Mouse (Mus musculus) spleen, adult 2 months (tissue): Measurements from ENCODE around the gene Nos1ap.

Experiments used
- CTCF ChIP-seq: fragments of 200-500 bp; IDR thresholded peaks from 2 replicates; pipeline ENCODE4 v1.5.1; 2011; ENCODE audit warnings: mild to moderate bottlenecking, inconsistent platforms; ENCODE audit not compliant: insufficient read depth, insufficient read length, insufficient replicate concordance; ENCODE audit errors: extremely low read depth
- POLR2A ChIP-seq: fragments of 200-500 bp; IDR thresholded peaks from 2 replicates; pipeline ENCODE4 v1.6.1; 2011; ENCODE audit warnings: low read depth, low read length, inconsistent platforms

DNA sequence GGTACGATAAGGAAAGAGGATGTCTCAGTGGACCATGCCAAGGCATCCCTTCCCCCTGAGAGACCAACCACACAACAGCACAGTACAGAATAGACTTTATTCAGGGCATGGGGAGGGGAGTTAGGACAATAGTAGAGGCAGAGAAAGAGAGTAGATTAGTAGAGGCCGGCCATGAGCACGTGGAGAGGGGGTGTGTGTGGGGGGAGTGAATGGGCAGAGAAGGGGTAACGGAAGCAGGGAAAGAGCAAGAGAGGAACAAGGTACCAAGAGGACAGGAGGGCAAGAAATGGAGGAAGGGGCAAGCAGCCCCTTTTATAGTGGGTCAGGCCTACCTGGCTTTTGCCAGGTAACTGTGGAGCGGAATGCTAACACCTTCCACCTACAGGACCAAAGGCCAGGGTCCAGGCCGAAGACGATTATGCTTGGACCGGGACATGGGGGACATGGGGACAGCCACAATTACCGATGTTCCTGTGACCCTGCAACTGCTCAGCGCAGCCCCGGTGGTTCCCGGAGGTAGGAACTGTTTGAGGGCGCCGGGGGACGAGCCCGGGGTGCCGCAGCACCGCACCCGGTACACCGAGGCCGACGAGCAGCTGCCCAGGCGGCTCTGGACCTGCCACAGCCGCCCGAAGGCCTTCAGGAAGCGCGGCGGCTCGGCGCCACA is 334.6 kb downstream of the Nos1ap start:
- TF ChIP-seq CTCF (no peak), POLR2A (no peak)
